Mouse (Mus musculus): ENCODE data around the gene Pprc1.

DNA sequence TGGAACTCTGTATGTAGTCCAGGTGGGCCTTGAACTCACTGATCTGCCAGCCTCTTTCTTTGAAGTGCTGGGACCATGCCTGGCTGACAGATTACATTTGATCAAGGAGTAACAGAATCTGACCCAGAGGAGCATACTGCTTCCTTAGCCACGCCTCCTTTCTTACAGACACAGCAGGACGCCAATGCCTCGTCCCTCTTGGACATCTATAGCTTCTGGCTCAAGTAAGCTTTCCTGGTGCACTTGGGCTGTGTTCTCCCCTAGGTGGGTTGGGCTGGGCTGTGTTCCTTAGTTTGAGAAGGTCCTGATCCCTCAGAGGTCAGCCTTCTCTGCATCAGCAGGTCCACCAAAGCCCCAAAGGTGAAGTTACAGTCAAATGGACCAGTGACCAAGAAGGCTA, 33.8 kb downstream of the Pprc1 start:
- no peak for TF ChIP-seq CTCF (IDR thresholded peaks at IDR 0.05; ENCODE audit: control insufficient read depth, insufficient read depth, low read length)
- no peak for TF ChIP-seq POLR2A (IDR thresholded peaks at IDR 0.05; ENCODE audit: borderline replicate concordance, control insufficient read depth, low read depth, low read length)
